Mouse (Mus musculus) heart, embryonic 13.5 days (tissue): ENCODE data around the gene Kif26a. TPM values are rescaled to one million over a fixed set of nuclear protein-coding genes. Genes with fewer than 3 reads are reported as not detected.

Experiments
- ATAC-seq: fragments of 200-750 bp; cut with Nextera tagmentation; 2 replicates; pipeline ENCODE4 v1.8.0; 2017; ENCODE audit warnings: moderate TSS enrichment; ENCODE audit not compliant: insufficient number of reproducible peaks, low FRiP score, low TSS enrichment; ENCODE audit errors: extremely low read depth
- H3K27ac ChIP-seq: fragments of 300-500 bp; sonication (generic); replicated peaks from 2 replicates; pipeline ENCODE4 v1.5.1; 2015; ENCODE audit warnings: moderate library complexity, mild to moderate bottlenecking, inconsistent platforms
- H3K27me3 ChIP-seq: fragments of 300-500 bp; sonication (generic); replicated peaks from 2 replicates; pipeline ENCODE4 v1.6.1; 2015; ENCODE audit warnings: mild to moderate bottlenecking, inconsistent platforms
- H3K36me3 ChIP-seq: fragments of 300-500 bp; sonication (generic); 2 replicates; pipeline ENCODE4 v1.6.1; 2015; ENCODE audit warnings: mild to moderate bottlenecking, inconsistent platforms
- H3K4me1 ChIP-seq: fragments of 300-500 bp; sonication (generic); 2 replicates; pipeline ENCODE4 v1.6.1; 2015; ENCODE audit warnings: inconsistent platforms
- H3K4me2 ChIP-seq: fragments of 300-500 bp; sonication (generic); 2 replicates; pipeline ENCODE4 v1.6.1; 2015; ENCODE audit warnings: inconsistent platforms, mild to moderate bottlenecking, moderate library complexity
- H3K4me3 ChIP-seq: fragments of 300-500 bp; sonication (generic); 2 replicates; pipeline ENCODE4 v1.5.1; 2015; ENCODE audit warnings: moderate library complexity, mild to moderate bottlenecking, inconsistent platforms
- H3K9ac ChIP-seq: fragments of 300-500 bp; sonication (generic); 2 replicates; pipeline ENCODE4 v1.6.1; 2015; ENCODE audit warnings: inconsistent platforms, mild to moderate bottlenecking, moderate library complexity
- H3K9me3 ChIP-seq: fragments of 300-500 bp; sonication (generic); 2 replicates; pipeline ENCODE4 v1.6.1; 2016; ENCODE audit warnings: inconsistent platforms
- WGBS: fragments of 180-500 bp; shearing (Covaris S2); methylation state at CpG from one replicate; pipeline ENCODE4 v1.1.7; 2015; ENCODE audit warnings: mixed read lengths; 5-methylcytosine and 5-hydroxymethylcytosine counted together
- polyA plus RNA-seq: library from polyadenylated mRNA; unstranded; fragments of >200 nt; fragmentation: Nextera tagmentation; extraction: Ambion mirVana; gene quantifications from 2 replicates; pipeline ENCODE4 v1.2.1, GENCODE M21; 2015

Kif26a gene
- polyA plus RNA-seq, 1 experiment from 2014 or later, result 1.6 TPM

GRCm38 (mm10) chr12:112151980-112152362 is 6.0 kb downstream of the Kif26a start:
- H3K4me3 ChIP-seq, result no peak overlapping the region
- 62% methylated on average over 6 of the region's 6 CpGs for WGBS
- no peak overlapping the region for H3K27ac ChIP-seq
- no peaks in the 10 kb centered on the region for H3K9me3 ChIP-seq
- peaks cover 19% of the 10 kb centered on the region for H3K27me3 ChIP-seq
- no peak for ATAC-seq
- H3K9ac ChIP-seq, result no peak overlapping the region
- peaks cover 75% of the 10 kb centered on the region for H3K4me1 ChIP-seq
- H3K36me3 ChIP-seq, result no peaks in the 10 kb centered on the region
- no peak overlapping the region for H3K4me2 ChIP-seq

- peaks cover 64% of the 10 kb centered on the region for H3K4me1 ChIP-seq
- WGBS, result 59% methylated on average over 12 of the region's 12 CpGs
- no peak overlapping the region for H3K9ac ChIP-seq
- H3K4me2 ChIP-seq, result no peak overlapping the region
- H3K36me3 ChIP-seq, result peaks cover 8% of the 10 kb centered on the region; the same call in 1 of the 2 replicates
- peaks cover 3% of the 10 kb centered on the region; the same call in 1 of the 2 replicates for H3K27me3 ChIP-seq
- H3K9me3 ChIP-seq, result no peaks in the 10 kb centered on the region
- peak overlapping the region; percentile 82 for H3K27ac ChIP-seq
- no peak for ATAC-seq
- H3K4me3 ChIP-seq, result no peak overlapping the region
Measured at GRCm38 (mm10) chr12:112153597-112153996, 7.6 kb downstream of the Kif26a start.

- no peak overlapping the region for H3K4me3 ChIP-seq
- no peak for ATAC-seq
- H3K4me1 ChIP-seq, result peaks cover 64% of the 10 kb centered on the region
- H3K27ac ChIP-seq, result peak overlapping the region; percentile 82
- H3K4me2 ChIP-seq, result no peak overlapping the region
- peak overlapping the region; percentile 65; the same call in 1 of the 2 replicates for H3K9ac ChIP-seq
- no peaks in the 10 kb centered on the region for H3K9me3 ChIP-seq
- no peaks in the 10 kb centered on the region for H3K27me3 ChIP-seq
- WGBS, result 52% methylated on average over 5 of the region's 5 CpGs
- peaks cover 8% of the 10 kb centered on the region; the same call in 1 of the 2 replicates for H3K36me3 ChIP-seq
Measured at GRCm38 (mm10) chr12:112154476-112154875, 8.5 kb downstream of the Kif26a start.

GRCm38 (mm10) chr12:112155218-112156051 is 9.4 kb downstream of the Kif26a start:
- Histone ChIP-seq H3K9ac (peak overlapping the region; percentile 65), H3K4me3 (no peak overlapping the region), H3K27ac (peak overlapping the region; percentile 82), H3K36me3 (peaks cover 8% of the 10 kb centered on the region; the same call in 1 of the 2 replicates), H3K4me2 (peak overlapping the region; percentile 2; the same call in 1 of the 2 replicates), H3K27me3 (no peaks in the 10 kb centered on the region), H3K9me3 (no peaks in the 10 kb centered on the region), H3K4me1 (peaks cover 55% of the 10 kb centered on the region)
- ATAC-seq, result no peak
- WGBS, result 57% methylated on average over 16 of the region's 16 CpGs

GRCm38 (mm10) chr12:112156804-112157203 is 10.8 kb downstream of the Kif26a start:
- no peak overlapping the region for H3K4me3 ChIP-seq
- no peak overlapping the region for H3K4me2 ChIP-seq

GRCm38 (mm10) chr12:112158246-112158645 is 12.2 kb downstream of the Kif26a start:
- H3K4me3 ChIP-seq, result no peak overlapping the region
- H3K27ac ChIP-seq, result no peak overlapping the region
- WGBS, result 65% methylated on average over 8 of the region's 8 CpGs
- H3K36me3 ChIP-seq, result peaks cover 8% of the 10 kb centered on the region; the same call in 1 of the 2 replicates
- H3K4me2 ChIP-seq, result no peak overlapping the region
- H3K9me3 ChIP-seq, result no peaks in the 10 kb centered on the region
- no peak overlapping the region for H3K9ac ChIP-seq
- H3K4me1 ChIP-seq, result peaks cover 31% of the 10 kb centered on the region
- ATAC-seq, result no peak
- H3K27me3 ChIP-seq, result peaks cover 7% of the 10 kb centered on the region

More at GRCm38 (mm10) chr12:112156804-112157203, 10.8 kb downstream of the Kif26a start:
- H3K36me3 ChIP-seq, result peaks cover 8% of the 10 kb centered on the region; the same call in 1 of the 2 replicates
- H3K27me3 ChIP-seq, result peaks cover under 1% of the 10 kb centered on the region; the same call in 1 of the 2 replicates
- no peak overlapping the region for H3K27ac ChIP-seq
- no peak overlapping the region for H3K9ac ChIP-seq
- ATAC-seq, result no peak
- no peaks in the 10 kb centered on the region for H3K9me3 ChIP-seq
- H3K4me1 ChIP-seq, result peaks cover 45% of the 10 kb centered on the region
- 91% methylated on average over 6 of the region's 6 CpGs for WGBS

GRCm38 (mm10) chr12:112158784-112159183 is 12.8 kb downstream of the Kif26a start:
- Histone ChIP-seq H3K9me3 (no peaks in the 10 kb centered on the region), H3K4me3 (no peak overlapping the region), H3K4me2 (no peak overlapping the region), H3K27me3 (peaks cover 7% of the 10 kb centered on the region), H3K9ac (no peak overlapping the region), H3K4me1 (peaks cover 31% of the 10 kb centered on the region), H3K27ac (no peak overlapping the region), H3K36me3 (peaks cover 8% of the 10 kb centered on the region; the same call in 1 of the 2 replicates)
- no peak for ATAC-seq

GRCm38 (mm10) chr12:112163981-112164839 is 18.2 kb downstream of the Kif26a start:
- H3K36me3 ChIP-seq, result no peaks in the 10 kb centered on the region
- H3K4me1 ChIP-seq, result peaks cover 31% of the 10 kb centered on the region
- no peak for ATAC-seq
- H3K27ac ChIP-seq, result no peak overlapping the region
- 0 out of 2 replicates have a peak overlapping the region, but pooled peaks have one; percentile 28 for H3K9ac ChIP-seq
- H3K9me3 ChIP-seq, result no peaks in the 10 kb centered on the region
- no peak overlapping the region for H3K4me3 ChIP-seq
- 14% methylated on average over 16 of the region's 16 CpGs for WGBS
- H3K4me2 ChIP-seq, result 0 out of 2 replicates have a peak overlapping the region, but pooled peaks have one; percentile 8
- peaks cover 15% of the 10 kb centered on the region for H3K27me3 ChIP-seq

- Histone ChIP-seq H3K9me3 (no peaks in the 10 kb centered on the region), H3K4me1 (peaks cover 35% of the 10 kb centered on the region), H3K4me3 (no peak overlapping the region), H3K27ac (no peak overlapping the region), H3K9ac (no peak overlapping the region), H3K4me2 (no peak overlapping the region), H3K36me3 (no peaks in the 10 kb centered on the region), H3K27me3 (peaks cover 15% of the 10 kb centered on the region)
- no peak for ATAC-seq
- WGBS, result 67% methylated on average over 6 of the region's 6 CpGs
Measured at GRCm38 (mm10) chr12:112164840-112165219, 18.8 kb downstream of the Kif26a start.

- no peak; the same call in 1 of the 2 replicates for ATAC-seq
- H3K27ac ChIP-seq, result no peak overlapping the region
- H3K4me3 ChIP-seq, result no peak overlapping the region
- H3K4me2 ChIP-seq, result no peak overlapping the region
- 47% methylated on average over 5 of the region's 5 CpGs for WGBS
- peaks cover 10% of the 10 kb centered on the region; the same call in 1 of the 2 replicates for H3K27me3 ChIP-seq
- peaks cover 33% of the 10 kb centered on the region for H3K4me1 ChIP-seq
- no peaks in the 10 kb centered on the region for H3K9me3 ChIP-seq
- 0 out of 2 replicates have a peak overlapping the region, but pooled peaks have one; percentile 24 for H3K9ac ChIP-seq
- peaks cover 10% of the 10 kb centered on the region for H3K36me3 ChIP-seq
Measured at GRCm38 (mm10) chr12:112169240-112169639, 23.2 kb downstream of the Kif26a start.
